Mouse (Mus musculus) myocyte (in vitro differentiated cells): ENCODE data around the gene Cldn22.

ENCODE experiments used
- CEBPB ChIP-seq: IDR thresholded peaks from 2 replicates; pipeline ENCODE4 v1.6.1; 2011; ENCODE audit warnings: mild to moderate bottlenecking, moderate library complexity; ENCODE audit not compliant: poor library complexity, insufficient read depth, severe bottlenecking
- E2F4 ChIP-seq: IDR thresholded peaks from one replicate; pipeline ENCODE4 v1.6.1; 2011; ENCODE audit warnings: mild to moderate bottlenecking, control low read depth, moderate library complexity; ENCODE audit not compliant: insufficient read depth
- MAX ChIP-seq: IDR thresholded peaks from one replicate; pipeline ENCODE4 v1.6.1; 2011; ENCODE audit warnings: low read depth, mild to moderate bottlenecking, control low read depth
- MYOD1 ChIP-seq, 3 experiments: IDR thresholded peaks; one replicate each; pipeline ENCODE4 v1.6.1; 2011; ENCODE audit warnings: control low read depth in 2 of 3, low read depth in 2 of 3, mild to moderate bottlenecking in 2 of 3, moderate library complexity in 1 of 3; ENCODE audit not compliant: insufficient read length in 2 of 3, control insufficient read depth in 1 of 3
- MYOG ChIP-seq, 3 experiments: IDR thresholded peaks; one replicate each; pipeline ENCODE4 v1.6.1; 2011; ENCODE audit warnings: control low read depth in 2 of 3, low read depth in 2 of 3, mild to moderate bottlenecking in 2 of 3; ENCODE audit not compliant: insufficient read length in 2 of 3, control insufficient read depth in 1 of 3, insufficient read depth in 1 of 3
- POLR2A ChIP-seq: IDR thresholded peaks from one replicate; pipeline ENCODE4 v1.6.1; 2011; ENCODE audit warnings: low read depth, mild to moderate bottlenecking, control low read depth, moderate library complexity; ENCODE audit not compliant: insufficient read length
- POLR2AphosphoS2 ChIP-seq: IDR thresholded peaks from one replicate; pipeline ENCODE4 v1.6.1; 2011; ENCODE audit warnings: low read depth, control low read depth; ENCODE audit not compliant: insufficient read length
- REST ChIP-seq: IDR thresholded peaks from one replicate; pipeline ENCODE4 v1.6.1; 2011; ENCODE audit warnings: mild to moderate bottlenecking, control low read depth, moderate library complexity; ENCODE audit not compliant: insufficient read depth, insufficient read length
- SRF ChIP-seq: IDR thresholded peaks from one replicate; pipeline ENCODE4 v1.6.1; 2011; ENCODE audit warnings: low read depth; ENCODE audit not compliant: control insufficient read depth, insufficient read length
- TCF12 ChIP-seq: IDR thresholded peaks from one replicate; pipeline ENCODE4 v1.6.1; 2011; ENCODE audit warnings: mild to moderate bottlenecking, control low read depth; ENCODE audit not compliant: poor library complexity, insufficient read depth, severe bottlenecking
- TCF3 ChIP-seq: IDR thresholded peaks from one replicate; pipeline ENCODE4 v1.6.1; 2011; ENCODE audit warnings: low read depth, control low read depth; ENCODE audit not compliant: insufficient read length
- USF1 ChIP-seq: IDR thresholded peaks from one replicate; pipeline ENCODE4 v1.6.1; 2011; ENCODE audit warnings: low read depth, mild to moderate bottlenecking, control low read depth, moderate library complexity

GRCm38 (mm10) chr8:47809970-47810665 is 14.2 kb upstream of the Cldn22 start:
- TF ChIP-seq POLR2A (no peak), TCF12 (no peak), E2F4 (no peak), MAX (no peak), POLR2AphosphoS2 (no peak), MYOD1 (IDR thresholded peaks at IDR 0.05; ENCODE audit: control insufficient read depth in 1 of 3, insufficient read length in 2 of 3, low read depth in 2 of 3) (no peak), USF1 (no peak), CEBPB (no peak), MYOG (IDR thresholded peaks at IDR 0.05; ENCODE audit: control insufficient read depth in 1 of 3, insufficient read depth in 1 of 3, insufficient read length in 2 of 3, low read depth in 2 of 3) (no peak), TCF3 (no peak), SRF (no peak), REST (no peak)
